Mouse (Mus musculus) natural killer cell, adult 2 months (primary cell): Measurements from ENCODE around the gene Camsap3.
A peak's percentile ranks its signal among the peaks of the same experiment; 100 is the strongest.
"Not testable (repeated sequence)": the region's sequence is repeated elsewhere in the genome, so short reads cannot be mapped to it uniquely, and the experiment has no call there.

Experiments used
- DNase-seq, 2 experiments: peaks; one replicate each; pipeline ENCODE4 v3.0.0; 2022; ENCODE audit warnings: low spot score in 2 of 2

Gene Camsap3

DNA sequence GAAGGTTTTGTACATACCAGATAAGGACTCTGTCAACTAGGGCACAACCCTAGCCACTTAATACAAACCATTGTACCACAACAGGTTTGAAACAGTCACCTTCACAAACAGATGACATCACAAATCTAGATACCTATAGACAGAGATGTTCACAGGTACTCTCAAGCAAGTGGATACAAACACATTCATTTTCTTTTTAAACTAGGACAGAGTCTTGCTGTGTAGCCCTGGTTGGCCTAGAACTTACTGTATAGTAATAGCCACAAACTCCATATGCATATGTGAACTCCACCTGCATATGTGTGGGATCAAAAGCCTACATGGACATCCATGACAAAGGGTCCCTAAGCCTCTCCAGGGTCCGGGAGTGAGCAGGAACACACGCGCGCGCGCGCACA lies at the start of gene Camsap3:
TSS of gene Camsap3 (plus strand) at position 301 of the 398 bp plus-strand sequence.
- no peak for DNase-seq

DNA sequence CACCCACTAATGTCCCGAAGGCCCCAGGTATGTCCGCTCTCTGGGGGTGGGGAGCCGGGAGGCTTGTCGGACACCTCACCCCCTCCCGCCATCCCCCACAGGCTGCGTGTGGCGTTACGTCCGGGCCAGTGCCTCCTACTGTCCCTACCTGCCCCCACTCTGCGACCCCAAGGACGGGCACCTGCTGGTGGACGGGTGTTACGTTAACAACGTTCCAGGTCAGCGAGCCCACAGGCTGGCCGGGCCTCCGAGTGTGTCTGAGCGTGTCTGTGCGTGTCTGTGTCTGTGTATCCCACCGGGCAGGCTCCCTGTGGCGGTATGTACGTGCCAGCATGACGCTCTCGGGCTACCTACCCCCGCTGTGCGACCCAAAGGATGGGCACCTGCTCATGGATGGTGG lies 49.4 kb upstream of the Camsap3 start:
- DNase-seq = no peak

- no peak for DNase-seq
Measured at GRCm38 (mm10) chr8:3539146-3539545, 47.9 kb upstream of the Camsap3 start.

- no peak for DNase-seq
Measured at GRCm38 (mm10) chr8:3540076-3540475, 47.0 kb upstream of the Camsap3 start.

GRCm38 (mm10) chr8:3546511-3546910 lies 40.6 kb upstream of the Camsap3 start:
- DNase-seq = no peak

GRCm38 (mm10) chr8:3552240-3552639 lies 34.9 kb upstream of the Camsap3 start:
- DNase-seq = no peak

GRCm38 (mm10) chr8:3556114-3556513 lies 31.0 kb upstream of the Camsap3 start:
- DNase-seq = no peak

GRCm38 (mm10) chr8:3567641-3568371 lies 19.3 kb upstream of the Camsap3 start, which contains the start of gene C330021F23Rik:
Gene C330021F23Rik, plus strand, starts transcription at chr8:3567990.
- DNase-seq = no peak

GRCm38 (mm10) chr8:3568378-3568777 lies 18.7 kb upstream of the Camsap3 start:
- no peak for DNase-seq

DNA sequence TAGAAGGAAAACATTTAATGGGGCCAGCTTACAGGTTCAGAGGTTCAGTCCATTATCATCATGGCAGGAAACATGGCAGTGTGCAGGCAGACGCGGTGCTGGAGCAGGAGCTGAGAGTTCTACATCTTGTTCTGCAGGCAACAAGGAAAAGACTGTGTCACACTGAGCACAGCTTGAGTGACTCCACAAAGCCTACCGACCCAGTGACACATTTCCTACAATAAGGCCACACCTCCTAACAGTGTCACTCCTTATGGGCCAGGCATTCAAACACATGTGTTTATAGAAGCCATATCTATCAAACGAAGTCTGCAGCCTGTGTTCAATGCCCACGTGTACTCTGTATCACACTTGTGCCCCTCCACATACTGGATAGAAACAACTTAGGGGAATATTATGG lies 17.3 kb upstream of the Camsap3 start:
- DNase-seq = no peak

DNA sequence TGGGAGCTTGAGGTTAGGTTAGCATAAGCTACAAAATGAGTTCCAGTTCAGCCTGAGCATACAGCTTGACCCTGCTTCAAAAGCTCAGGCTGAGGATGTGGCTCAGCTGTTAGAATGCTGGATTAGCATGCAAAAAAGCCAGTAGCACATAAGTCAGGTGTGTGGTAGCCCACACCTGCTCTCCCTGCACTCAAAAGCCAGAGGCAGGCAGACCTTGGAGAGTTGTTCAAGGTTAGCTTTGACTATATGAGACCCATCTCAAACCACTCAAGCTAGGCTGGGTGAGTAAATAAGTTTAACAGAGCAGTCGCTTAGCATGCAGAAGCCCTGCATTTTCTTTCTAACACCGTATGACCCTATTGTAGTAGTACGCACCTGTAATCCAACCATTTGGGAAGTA lies 12.5 kb upstream of the Camsap3 start:
- no peak for DNase-seq

- no peak for DNase-seq
Measured at GRCm38 (mm10) chr8:3576211-3576960, 10.7 kb upstream of the Camsap3 start.

- DNase-seq = no peak
Measured at GRCm38 (mm10) chr8:3579390-3580364, 7.4 kb upstream of the Camsap3 start.

DNA sequence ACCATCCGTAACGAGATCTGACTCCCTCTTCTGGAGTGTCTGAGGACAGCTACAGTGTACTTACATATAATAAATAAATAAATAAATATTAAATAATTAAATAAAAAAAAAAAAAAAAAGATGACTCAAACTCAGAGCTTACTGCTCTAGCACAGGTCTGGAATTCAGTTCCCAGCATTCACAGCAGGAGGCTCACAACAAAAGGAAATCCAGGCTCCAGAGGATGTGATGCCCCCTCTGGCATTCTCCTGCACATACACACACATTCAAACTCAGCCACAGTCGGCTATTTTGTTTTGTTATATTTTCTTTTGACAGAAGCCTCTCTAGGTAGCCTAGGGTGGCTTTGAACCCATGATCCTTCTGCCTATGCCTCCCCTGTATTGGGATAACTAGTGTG lies 5.1 kb upstream of the Camsap3 start:
- DNase-seq = not testable (repeated sequence)

DNA sequence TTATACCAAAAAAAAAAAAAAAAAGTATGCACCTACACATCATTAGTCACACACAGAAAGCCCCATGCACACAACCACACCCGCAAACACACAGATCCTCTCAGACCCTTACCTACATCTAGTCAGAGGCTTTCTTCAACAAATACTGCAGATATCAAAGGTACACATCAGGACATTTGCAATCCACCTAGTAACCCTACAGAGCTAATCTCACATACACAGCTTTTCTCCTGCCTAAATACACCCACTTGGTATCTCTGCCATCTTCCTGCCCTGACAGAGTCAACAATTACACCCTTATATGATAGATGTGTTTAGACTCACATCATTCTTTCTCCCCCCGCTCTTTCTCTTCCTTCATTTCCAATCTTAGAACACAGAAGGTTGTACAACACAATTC lies 641 bp upstream of the Camsap3 start:
- DNase-seq = no peak

- DNase-seq = peak in 1 of 2 experiments; percentile 12
Measured at GRCm38 (mm10) chr8:3587391-3588257, 531 bp downstream of the Camsap3 start.

DNA sequence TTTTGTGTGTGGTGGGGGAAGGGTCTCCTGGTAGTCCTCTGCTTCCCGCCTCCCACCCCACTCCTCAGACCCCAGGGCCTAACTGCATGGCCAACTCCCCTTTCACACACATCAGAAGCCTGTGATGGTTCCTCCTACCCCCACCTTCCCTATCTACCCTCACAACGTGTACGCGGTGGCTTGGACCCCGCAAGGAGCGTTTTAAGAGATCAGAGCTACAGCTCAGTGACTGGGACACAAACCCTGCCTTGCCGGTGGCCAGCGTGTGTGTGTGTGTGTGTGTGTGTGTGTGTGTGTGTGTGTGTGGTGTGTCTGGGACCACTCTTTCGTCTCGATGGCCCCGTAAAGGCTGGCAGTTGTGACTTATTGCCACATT lies 1.2 kb downstream of the Camsap3 start:
- DNase-seq = no peak

DNA sequence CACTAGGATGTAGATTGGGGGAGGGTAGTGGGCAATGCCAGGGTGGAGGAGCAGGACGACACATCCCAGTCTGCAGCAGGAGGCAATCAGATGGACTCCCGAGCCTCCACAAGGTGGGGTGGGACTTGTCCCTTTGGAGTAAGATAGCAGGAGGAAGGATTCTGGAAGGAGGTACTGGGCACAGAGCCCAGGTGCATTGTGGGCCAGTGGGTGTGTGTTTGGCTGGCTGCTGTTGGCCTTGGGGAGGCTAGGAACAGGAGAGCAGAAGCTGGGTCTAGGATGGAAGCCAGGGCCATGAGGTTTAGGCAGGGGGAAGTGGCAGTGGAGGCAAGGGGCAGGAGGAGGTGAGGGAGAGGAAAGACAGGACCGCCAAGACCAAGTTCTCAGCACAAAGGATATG lies 6.4 kb downstream of the Camsap3 start:
- no peak for DNase-seq

- no peak for DNase-seq
Measured at GRCm38 (mm10) chr8:3594466-3594865, 7.4 kb downstream of the Camsap3 start.

- no peak for DNase-seq
Measured at GRCm38 (mm10) chr8:3598054-3598453, 11.0 kb downstream of the Camsap3 start.

DNA sequence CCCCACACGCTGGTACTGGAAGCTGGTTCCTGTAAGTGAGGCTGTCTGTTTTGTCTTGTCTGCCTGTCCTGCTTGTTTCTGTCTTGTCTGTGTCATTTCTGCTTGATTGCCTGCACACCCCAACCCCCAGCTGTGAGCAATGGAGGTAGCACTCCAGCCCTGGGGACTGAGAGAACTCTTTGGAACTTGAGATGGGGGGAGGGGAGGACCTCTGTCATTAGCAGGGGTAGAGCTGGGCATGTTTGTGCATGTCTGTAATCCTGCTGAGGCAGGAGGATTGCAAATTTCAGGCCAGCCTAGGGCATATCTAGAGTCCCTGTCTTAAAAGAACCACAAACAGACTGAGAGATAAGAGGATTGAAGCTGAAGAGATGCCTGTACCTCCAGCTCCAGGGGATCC lies 12.1 kb downstream of the Camsap3 start:
- no peak for DNase-seq
